Mouse (Mus musculus) hindbrain, embryonic 15.5 days (tissue): ENCODE data around the gene 1700003E16Rik. TPM values are rescaled to one million over a fixed set of nuclear protein-coding genes. Genes with fewer than 3 reads are reported as not detected.
A peak's percentile ranks its signal among the peaks of the same experiment; 100 is the strongest.

Experiments used
- ATAC-seq: fragments of 200-750 bp; cut with Nextera tagmentation; 2 replicates; pipeline ENCODE4 v1.8.0; 2017; ENCODE audit warnings: low read depth, moderate number of reproducible peaks, moderate TSS enrichment; ENCODE audit not compliant: low FRiP score
- H3K27ac ChIP-seq: fragments of 300-500 bp; sonication (generic); replicated peaks from 2 replicates; pipeline ENCODE4 v1.5.1; 2015; ENCODE audit warnings: mild to moderate bottlenecking, inconsistent platforms
- H3K27me3 ChIP-seq: fragments of 300-500 bp; sonication (generic); 2 replicates; pipeline ENCODE4 v1.6.1; 2015; ENCODE audit warnings: control low read depth, inconsistent platforms
- H3K36me3 ChIP-seq: fragments of 300-500 bp; sonication (generic); 2 replicates; pipeline ENCODE4 v1.6.1; 2015; ENCODE audit warnings: control low read depth, inconsistent platforms
- H3K4me1 ChIP-seq: fragments of 300-500 bp; sonication (generic); replicated peaks from 2 replicates; pipeline ENCODE4 v1.6.1; 2015; ENCODE audit warnings: control low read depth, inconsistent platforms
- H3K4me2 ChIP-seq: fragments of 300-500 bp; sonication (generic); 2 replicates; pipeline ENCODE4 v1.6.1; 2015; ENCODE audit warnings: moderate library complexity, mild to moderate bottlenecking, inconsistent platforms
- H3K4me3 ChIP-seq: fragments of 300-500 bp; sonication (generic); 2 replicates; pipeline ENCODE4 v1.5.1; 2015; ENCODE audit warnings: mild to moderate bottlenecking, inconsistent platforms
- H3K9ac ChIP-seq: fragments of 300-500 bp; sonication (generic); 2 replicates; pipeline ENCODE4 v1.6.1; 2015; ENCODE audit warnings: inconsistent platforms
- H3K9me3 ChIP-seq: fragments of 300-500 bp; sonication (generic); 2 replicates; pipeline ENCODE4 v1.6.1; 2016; ENCODE audit warnings: control low read depth, inconsistent platforms
- WGBS: fragments of 180-500 bp; shearing (Covaris S2); methylation state at CpG from one replicate; pipeline ENCODE4 v1.1.7; 2015; 5-methylcytosine and 5-hydroxymethylcytosine counted together
- polyA plus RNA-seq: library from polyadenylated mRNA; unstranded; fragments of >200 nt; fragmentation: Nextera tagmentation; extraction: Ambion mirVana; gene quantifications from 2 replicates; pipeline ENCODE4 v1.2.1, GENCODE M21; 2015

Gene 1700003E16Rik
- polyA plus RNA-seq, 1 experiment from 2014 or later: 9.8 TPM

DNA sequence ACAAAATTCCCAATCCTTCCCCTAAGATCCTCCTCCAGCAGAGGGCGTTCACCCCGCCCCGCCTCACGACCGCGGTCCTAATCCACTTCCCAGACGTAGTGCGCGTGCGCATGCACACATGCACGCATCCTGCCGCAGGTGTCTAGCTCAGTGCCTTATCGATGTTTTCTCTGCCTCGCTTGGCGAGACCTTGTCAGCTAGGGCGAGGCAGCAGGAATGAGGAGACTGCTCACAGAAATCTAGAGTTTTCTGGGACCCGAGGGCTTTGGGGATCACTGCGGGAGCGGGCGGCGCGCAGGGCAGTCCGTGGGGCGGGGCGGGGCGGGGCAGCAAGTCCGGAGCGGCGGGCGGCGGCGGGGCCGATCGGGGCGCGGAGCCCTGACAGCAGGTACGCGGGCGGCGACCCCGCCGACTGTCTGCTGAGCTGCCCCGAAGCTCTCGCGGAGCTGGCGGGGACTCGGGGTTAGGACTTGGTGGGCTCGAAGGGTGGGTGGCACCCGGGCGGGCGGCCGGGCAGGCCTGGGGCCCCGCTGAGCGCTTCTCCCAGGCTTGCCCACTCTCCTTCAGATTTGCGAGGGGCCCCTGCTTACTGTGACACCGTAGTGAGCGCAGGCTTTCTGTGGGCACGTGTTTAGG lies 9.5 kb downstream of the 1700003E16Rik start, which contains the start of gene Dctn1:
TSS of gene Dctn1 (plus strand) at position 314 of the 636 bp plus-strand sequence.
- peak within 1 kb of the TSS; percentile 83 for H3K4me3 ChIP-seq
- peak within 1 kb of the TSS; percentile 95 for H3K27ac ChIP-seq
- peaks cover 20% of the 10 kb centered on the region for H3K27me3 ChIP-seq
- peak within 1 kb of the TSS; percentile 65 for H3K4me2 ChIP-seq
- WGBS: under 1% methylated on average over 47 of the region's 58 CpGs
- H3K9ac ChIP-seq: peak within 1 kb of the TSS; percentile 90
- H3K4me1 ChIP-seq: peaks cover 63% of the 10 kb centered on the region
- no peaks in the 10 kb centered on the region for H3K36me3 ChIP-seq
- H3K9me3 ChIP-seq: no peaks in the 10 kb centered on the region
- ATAC-seq: peak; percentile 82

- under 1% methylated on average over 12 of the region's 12 CpGs for WGBS
- peak; percentile 35 for ATAC-seq
- H3K4me1 ChIP-seq: peaks cover 68% of the 10 kb centered on the region
Measured at GRCm38 (mm10) chr6:83166243-83166630, 10.0 kb downstream of the 1700003E16Rik start.

DNA sequence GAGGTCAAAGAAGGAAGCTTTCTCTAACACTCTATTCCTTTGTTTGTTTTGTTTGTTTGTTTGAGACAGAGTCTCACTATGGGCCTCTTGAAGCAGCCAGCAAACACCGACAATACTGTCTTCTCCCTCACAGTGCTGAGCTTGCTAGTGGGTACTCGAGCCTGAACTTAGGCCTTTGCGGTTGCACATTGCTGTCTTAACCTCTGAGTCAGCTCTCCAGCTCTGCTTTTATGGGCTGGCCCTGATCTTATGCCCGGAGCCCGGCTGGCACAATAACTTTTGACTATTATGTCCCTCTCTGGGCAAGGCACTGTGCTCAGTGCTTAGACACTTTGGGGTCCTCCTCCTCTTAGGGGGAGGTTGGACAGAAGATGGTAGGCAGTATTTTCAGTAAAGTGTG lies 13.7 kb downstream of the 1700003E16Rik start:
- no peak for ATAC-seq
- Histone ChIP-seq H3K9me3 (no peaks in the 10 kb centered on the region), H3K4me3 (no peak overlapping the region), H3K36me3 (no peaks in the 10 kb centered on the region), H3K9ac (no peak overlapping the region), H3K27ac (no peak overlapping the region), H3K4me1 (peaks cover 71% of the 10 kb centered on the region), H3K27me3 (no peaks in the 10 kb centered on the region), H3K4me2 (no peak overlapping the region)
- 84% methylated on average over 5 of the region's 5 CpGs for WGBS

More at GRCm38 (mm10) chr6:83166243-83166630, 10.0 kb downstream of the 1700003E16Rik start:
- Histone ChIP-seq H3K27ac (peak overlapping the region; percentile 95), H3K9ac (peak overlapping the region; percentile 90), H3K4me3 (peak overlapping the region; percentile 83), H3K9me3 (no peaks in the 10 kb centered on the region), H3K4me2 (peak overlapping the region; percentile 65), H3K27me3 (peaks cover 15% of the 10 kb centered on the region), H3K36me3 (no peaks in the 10 kb centered on the region)

GRCm38 (mm10) chr6:83171063-83171462 lies 14.9 kb downstream of the 1700003E16Rik start:
- 58% methylated on average over 5 of the region's 5 CpGs for WGBS
- Histone ChIP-seq H3K27ac (peak overlapping the region; percentile 80; the same call in 1 of the 2 replicates), H3K27me3 (no peaks in the 10 kb centered on the region), H3K9me3 (no peaks in the 10 kb centered on the region), H3K4me3 (peak overlapping the region; percentile 44), H3K4me2 (peak overlapping the region; percentile 57), H3K9ac (0 out of 2 replicates have a peak overlapping the region, but pooled peaks have one; percentile 29), H3K36me3 (no peaks in the 10 kb centered on the region), H3K4me1 (peaks cover 69% of the 10 kb centered on the region)
- no peak for ATAC-seq

GRCm38 (mm10) chr6:83172240-83172920 lies 16.2 kb downstream of the 1700003E16Rik start:
- Histone ChIP-seq H3K27me3 (no peaks in the 10 kb centered on the region), H3K9me3 (no peaks in the 10 kb centered on the region), H3K4me3 (peak overlapping the region; percentile 44), H3K27ac (peak overlapping the region; percentile 80), H3K36me3 (no peaks in the 10 kb centered on the region), H3K4me2 (peak overlapping the region; percentile 57), H3K9ac (peak overlapping the region; percentile 29), H3K4me1 (peaks cover 59% of the 10 kb centered on the region)
- ATAC-seq: peak; percentile 69
- WGBS: 51% methylated on average over 9 of the region's 9 CpGs

DNA sequence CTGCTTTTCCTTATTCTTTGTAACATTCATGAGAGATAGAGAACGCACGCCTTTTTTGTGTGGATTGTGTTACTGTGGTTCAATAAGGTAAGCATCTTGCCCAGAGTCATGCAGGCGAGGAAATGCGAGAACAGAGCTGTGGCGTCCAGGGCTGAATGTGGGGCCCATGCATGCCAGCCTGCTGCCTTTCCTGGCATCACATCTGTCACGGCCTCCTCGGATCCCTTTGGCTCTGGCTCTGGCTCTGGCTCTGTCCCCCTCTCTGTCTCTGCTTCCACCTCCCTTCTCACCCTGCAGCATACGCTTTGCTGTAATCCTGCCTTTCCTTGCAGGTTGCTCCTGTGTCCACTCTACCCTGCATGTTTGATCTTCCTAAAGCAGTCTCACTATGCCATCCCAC lies 19.8 kb downstream of the 1700003E16Rik start:
- Histone ChIP-seq H3K9me3 (no peaks in the 10 kb centered on the region), H3K27me3 (no peaks in the 10 kb centered on the region), H3K4me2 (no peak overlapping the region), H3K4me1 (peaks cover 47% of the 10 kb centered on the region), H3K9ac (no peak overlapping the region), H3K4me3 (no peak overlapping the region), H3K27ac (no peak overlapping the region), H3K36me3 (no peaks in the 10 kb centered on the region)
- ATAC-seq: no peak
- 78% methylated on average over 8 of the region's 8 CpGs for WGBS

DNA sequence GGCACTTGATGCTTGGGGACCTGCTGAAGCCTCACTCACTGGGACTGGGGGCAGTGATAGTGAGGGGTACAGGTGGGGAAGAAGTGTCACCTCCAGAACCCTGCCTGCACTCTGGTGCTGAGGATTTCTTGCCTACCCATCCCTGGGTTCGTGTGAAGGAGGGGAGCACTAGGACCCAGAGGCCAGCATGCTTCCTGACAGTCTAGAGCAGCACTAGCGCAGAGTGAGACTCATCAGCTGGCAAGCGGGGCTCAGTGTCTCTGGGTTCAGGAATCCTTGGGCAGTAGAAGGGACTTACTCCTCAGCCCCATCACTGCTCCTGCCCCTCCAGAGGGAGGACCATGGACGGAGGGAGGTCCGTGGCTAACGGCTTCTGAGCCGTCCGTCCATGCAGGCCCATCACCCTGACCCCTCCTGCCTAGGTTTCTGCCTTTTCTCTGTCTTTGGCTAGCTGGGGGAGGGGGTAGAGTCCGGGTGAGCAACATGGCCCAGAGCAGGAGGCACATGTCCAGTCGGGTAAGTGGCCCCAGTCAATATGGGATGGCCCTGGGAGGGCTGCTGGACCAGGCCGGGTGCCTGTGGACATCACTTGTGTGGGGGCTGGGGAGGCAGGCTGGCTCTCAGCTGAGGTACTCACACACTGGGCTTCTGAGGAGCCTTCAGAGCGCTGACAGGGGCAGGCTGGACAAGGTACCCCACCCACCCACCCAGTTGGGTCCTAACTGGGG lies 23.4 kb downstream of the 1700003E16Rik start:
- Histone ChIP-seq H3K27me3 (no peaks in the 10 kb centered on the region), H3K4me3 (peak overlapping the region; percentile 64), H3K4me1 (peaks cover 26% of the 10 kb centered on the region), H3K27ac (peak overlapping the region; percentile 64; the same call in 1 of the 2 replicates), H3K9ac (peak overlapping the region; percentile 77), H3K4me2 (peak overlapping the region; percentile 72), H3K36me3 (peaks cover 18% of the 10 kb centered on the region; the same call in 1 of the 2 replicates), H3K9me3 (no peaks in the 10 kb centered on the region)
- ATAC-seq: peak; percentile 89
- WGBS: 16% methylated on average over 12 of the region's 12 CpGs

DNA sequence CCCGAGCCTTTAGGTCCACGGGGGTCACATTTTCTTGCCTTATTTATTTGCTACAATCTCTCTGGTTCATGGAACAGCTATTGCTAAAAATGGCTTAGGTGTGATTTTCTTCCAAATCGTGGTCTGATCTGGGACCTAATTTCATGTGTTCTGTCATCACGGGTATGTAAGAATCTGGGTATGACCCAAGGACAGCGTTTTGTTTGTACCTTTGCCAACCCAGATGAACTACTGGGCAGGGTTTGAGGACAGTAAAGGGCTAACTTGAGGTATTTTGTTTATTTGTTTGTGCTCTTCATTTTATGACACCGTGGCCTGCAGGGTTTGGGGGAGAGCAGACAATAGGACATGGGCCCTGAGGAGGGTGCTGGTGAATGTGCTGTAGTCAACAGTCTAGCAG lies 24.4 kb downstream of the 1700003E16Rik start:
- H3K27me3 ChIP-seq: no peaks in the 10 kb centered on the region
- H3K36me3 ChIP-seq: peaks cover 18% of the 10 kb centered on the region; the same call in 1 of the 2 replicates
- peak overlapping the region; percentile 72 for H3K4me2 ChIP-seq
- H3K4me3 ChIP-seq: peak overlapping the region; percentile 64
- no peak overlapping the region for H3K27ac ChIP-seq
- WGBS: 82% methylated on average over 6 of the region's 6 CpGs
- ATAC-seq: no peak
- peaks cover 36% of the 10 kb centered on the region for H3K4me1 ChIP-seq
- H3K9ac ChIP-seq: peak overlapping the region; percentile 77; the same call in 1 of the 2 replicates
- H3K9me3 ChIP-seq: no peaks in the 10 kb centered on the region

DNA sequence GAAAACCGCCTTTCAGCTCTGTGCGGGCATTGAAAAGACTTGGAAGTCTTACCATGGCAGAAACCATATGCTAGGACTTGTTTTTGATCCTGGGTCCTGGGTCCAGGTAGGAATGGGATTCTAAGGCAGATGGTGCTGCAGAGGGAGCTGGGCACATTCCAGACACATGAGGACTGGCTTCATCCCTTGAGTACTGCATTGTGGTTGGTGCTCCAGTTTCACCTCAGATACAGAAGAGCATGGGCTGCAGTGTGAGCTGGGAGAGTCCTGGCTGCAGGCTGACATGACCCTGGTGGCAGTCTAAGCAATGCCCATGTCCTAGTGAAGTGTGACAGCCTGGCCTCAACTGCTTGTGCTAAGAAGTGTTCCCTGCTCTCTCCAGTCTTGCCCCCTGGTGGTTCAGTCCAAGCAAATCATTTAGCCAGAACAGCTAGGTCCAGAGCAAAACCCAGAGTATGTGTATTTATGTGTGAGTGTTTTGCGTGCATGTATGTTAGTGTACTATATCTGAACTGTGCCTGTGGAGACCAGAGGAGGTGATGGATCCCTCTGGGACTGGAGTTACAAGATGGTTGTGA lies 28.7 kb downstream of the 1700003E16Rik start:
- ATAC-seq: no peak

DNA sequence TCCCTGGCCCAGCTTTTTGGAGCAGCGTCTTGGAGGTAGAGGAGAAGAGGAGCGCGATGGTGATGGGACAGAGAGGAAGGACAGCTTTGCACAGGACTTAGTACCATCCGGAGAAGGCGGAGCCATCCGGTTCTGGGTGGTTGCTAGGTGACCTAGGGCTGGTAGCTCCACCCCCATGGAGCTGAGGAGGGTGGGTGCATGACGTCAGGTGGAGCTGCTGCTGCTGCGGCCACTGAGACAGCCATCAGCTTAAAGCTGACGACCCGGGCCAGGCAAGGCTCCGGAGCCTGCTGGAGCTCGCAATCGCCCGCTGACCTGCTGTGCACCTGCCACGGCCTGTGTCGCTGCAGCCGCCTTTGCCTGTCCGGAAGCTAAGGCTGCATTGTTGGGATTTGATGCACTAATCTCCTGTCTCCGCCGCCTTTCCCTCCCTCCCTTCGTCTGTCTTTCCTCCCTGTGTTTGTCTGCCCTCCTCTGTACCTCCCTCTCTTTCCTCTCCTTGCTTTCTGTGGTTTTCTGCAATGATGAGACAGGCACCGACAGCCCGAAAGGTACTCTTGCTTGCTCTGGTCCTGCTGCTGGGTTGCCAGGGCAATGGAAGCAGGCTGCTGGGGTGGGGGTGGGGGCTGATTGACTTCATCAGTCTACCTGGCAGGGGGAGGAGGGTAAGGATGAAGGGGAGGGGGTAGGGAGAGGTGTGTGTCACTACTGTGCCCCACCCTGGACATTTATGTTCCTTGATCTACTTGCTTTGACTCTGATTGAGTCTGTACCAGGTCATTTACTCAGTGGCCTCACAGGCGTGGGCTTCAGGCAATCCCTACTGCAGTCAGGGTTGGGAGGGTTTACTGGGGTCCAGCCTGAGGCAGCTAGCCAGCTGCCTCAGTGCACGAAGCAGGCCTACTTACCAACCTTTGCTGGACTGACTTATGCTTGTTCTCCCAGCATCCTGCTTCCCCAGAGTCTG lies 30.0 kb downstream of the 1700003E16Rik start:
- H3K36me3 ChIP-seq: peaks cover 41% of the 10 kb centered on the region
- peak; percentile 94 for ATAC-seq
- 8% methylated on average over 25 of the region's 25 CpGs for WGBS

More for the DNA sequence above, 28.7 kb downstream of the 1700003E16Rik start:
- Histone ChIP-seq H3K9ac (no peak overlapping the region), H3K27me3 (no peaks in the 10 kb centered on the region), H3K4me2 (no peak overlapping the region; the same call in 1 of the 2 replicates), H3K36me3 (peaks cover 28% of the 10 kb centered on the region), H3K4me3 (no peak overlapping the region), H3K27ac (peak overlapping the region; percentile 93), H3K9me3 (no peaks in the 10 kb centered on the region), H3K4me1 (peaks cover 54% of the 10 kb centered on the region)
- 86% methylated on average over 3 of the region's 3 CpGs for WGBS

More for the DNA sequence above, 30.0 kb downstream of the 1700003E16Rik start:
- H3K4me2 ChIP-seq: peak overlapping the region; percentile 64
- H3K4me3 ChIP-seq: peak overlapping the region; percentile 70
- peak overlapping the region; percentile 93 for H3K27ac ChIP-seq
- no peaks in the 10 kb centered on the region for H3K27me3 ChIP-seq
- H3K9me3 ChIP-seq: no peaks in the 10 kb centered on the region
- peak overlapping the region; percentile 73 for H3K9ac ChIP-seq
- peaks cover 42% of the 10 kb centered on the region for H3K4me1 ChIP-seq
